Mouse (Mus musculus): Measurements from ENCODE around the gene Rere. TPM values are rescaled to one million over a fixed set of nuclear protein-coding genes. Genes with fewer than 3 reads are reported as not detected.
"Not testable (repeated sequence)": the region's sequence is repeated elsewhere in the genome, so short reads cannot be mapped to it uniquely, and the experiment has no call there.

Rere gene
- polyA plus RNA-seq, 1 experiment, result 58.8 TPM

GRCm38 (mm10) chr4:150549393-150549792 is 267.9 kb downstream of the Rere start:
- WGBS, result 56% methylated on average over 9 of the region's 9 CpGs
- no peak overlapping the region for H3K27ac ChIP-seq (ENCODE audit: insufficient read depth, low read depth, low read length)
- H3K27me3 ChIP-seq (replicated peaks; ENCODE audit: control insufficient read depth, insufficient read depth, low read length), result no peaks in the 10 kb centered on the region
- peaks cover 2% of the 10 kb centered on the region for H3K4me1 ChIP-seq (ENCODE audit: control insufficient read depth, insufficient read depth, low read length)
- H3K36me3 ChIP-seq (ENCODE audit: control insufficient read depth, insufficient read depth, low read length), result no peaks in the 10 kb centered on the region
- DNase-seq, result peak; percentile 71
- TF ChIP-seq CTCF (conservative IDR thresholded peaks at IDR 0.05; ENCODE audit: insufficient read depth, insufficient read length, low read depth, low read length), result no peak
- no peak for TF ChIP-seq POLR2A (IDR thresholded peaks at IDR 0.05; ENCODE audit: low read depth, low read length)
- H3K4me3 ChIP-seq (ENCODE audit: insufficient read depth, low read depth, low read length), result no peak overlapping the region

- TF ChIP-seq POLR2A (IDR thresholded peaks at IDR 0.05; ENCODE audit: low read depth, low read length) (no peak), CTCF (conservative IDR thresholded peaks at IDR 0.05; ENCODE audit: insufficient read depth, insufficient read length, low read depth, low read length) (no peak)
- Histone ChIP-seq H3K27me3 (replicated peaks; ENCODE audit: control insufficient read depth, insufficient read depth, low read length) (no peaks in the 10 kb centered on the region), H3K4me3 (ENCODE audit: insufficient read depth, low read depth, low read length) (no peak overlapping the region), H3K4me1 (ENCODE audit: control insufficient read depth, insufficient read depth, low read length) (peaks cover 2% of the 10 kb centered on the region; the same call in 1 of the 2 replicates), H3K36me3 (ENCODE audit: control insufficient read depth, insufficient read depth, low read length) (no peaks in the 10 kb centered on the region), H3K27ac (ENCODE audit: insufficient read depth, low read depth, low read length) (no peak overlapping the region)
- no peak for DNase-seq
- 83% methylated on average over 12 of the region's 12 CpGs for WGBS
Observed at GRCm38 (mm10) chr4:150549989-150550716, 268.7 kb downstream of the Rere start.

DNA sequence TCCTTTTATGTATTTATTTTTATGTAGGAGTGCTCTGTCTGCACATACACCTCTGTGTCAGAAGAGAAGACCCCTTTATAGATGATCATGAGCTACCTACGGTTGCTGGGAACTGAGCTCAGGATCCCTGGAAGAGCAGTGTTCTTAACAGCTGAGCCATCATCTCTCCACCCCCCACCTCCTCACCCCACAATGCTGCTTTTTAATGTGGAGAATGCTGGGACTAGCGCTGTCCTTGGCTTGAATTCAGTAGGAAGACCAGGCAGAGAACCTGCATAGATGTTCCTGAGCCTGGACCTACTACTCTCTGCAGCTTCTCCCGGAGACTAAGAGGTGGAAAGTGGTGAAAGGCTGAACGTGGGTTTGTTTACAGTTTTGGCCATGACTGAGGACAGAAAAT is 269.9 kb downstream of the Rere start:
- Histone ChIP-seq H3K27ac (ENCODE audit: insufficient read depth, low read depth, low read length) (no peak overlapping the region), H3K27me3 (replicated peaks; ENCODE audit: control insufficient read depth, insufficient read depth, low read length) (no peaks in the 10 kb centered on the region), H3K4me1 (ENCODE audit: control insufficient read depth, insufficient read depth, low read length) (peaks cover 7% of the 10 kb centered on the region), H3K4me3 (ENCODE audit: insufficient read depth, low read depth, low read length) (no peak overlapping the region), H3K36me3 (ENCODE audit: control insufficient read depth, insufficient read depth, low read length) (no peaks in the 10 kb centered on the region)
- WGBS, result 75% methylated on average over 4 of the region's 4 CpGs
- DNase-seq, result no peak
- no peak for TF ChIP-seq POLR2A (IDR thresholded peaks at IDR 0.05; ENCODE audit: low read depth, low read length)
- TF ChIP-seq CTCF (conservative IDR thresholded peaks at IDR 0.05; ENCODE audit: insufficient read depth, insufficient read length, low read depth, low read length), result no peak

DNA sequence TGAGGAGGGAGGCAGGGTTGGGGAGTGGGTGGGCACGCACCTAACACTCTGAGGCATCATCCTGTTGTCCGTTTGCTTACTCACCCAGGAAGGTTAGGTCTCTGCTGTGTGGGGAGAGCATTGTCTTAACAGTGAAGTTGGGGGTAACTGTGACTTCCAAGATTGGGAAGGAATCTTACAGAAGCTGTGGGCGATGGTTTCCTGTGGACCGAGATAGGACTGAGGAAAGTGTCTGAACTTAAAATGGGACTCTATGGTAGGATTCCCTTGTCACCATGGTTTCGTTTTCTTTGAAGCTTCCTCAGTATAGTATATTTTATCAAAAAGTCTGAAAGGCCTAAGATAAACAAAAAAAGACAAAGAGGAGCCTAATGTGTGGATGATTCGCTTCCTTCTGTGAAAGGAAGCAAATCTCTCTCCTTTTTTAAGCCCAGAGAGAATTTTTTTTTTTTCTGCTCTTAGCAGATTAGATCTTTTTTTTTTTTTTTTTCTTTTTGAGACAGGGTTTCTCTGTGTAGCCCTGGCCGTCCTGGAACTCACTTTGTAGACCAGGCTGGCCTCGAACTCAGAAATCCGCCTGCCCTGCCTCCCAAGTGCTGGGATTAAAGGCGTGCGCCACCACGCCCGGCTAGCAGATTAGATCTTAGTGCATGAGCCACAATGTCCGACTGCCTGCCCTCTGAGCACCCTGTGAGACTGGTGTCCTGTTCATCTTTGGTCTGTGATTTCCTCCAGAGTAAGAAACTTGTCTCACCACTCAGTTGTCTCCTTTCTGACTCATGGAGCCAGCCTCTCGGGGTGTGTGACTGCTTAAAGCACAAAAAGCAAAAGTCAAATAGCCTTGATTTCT is 271.5 kb downstream of the Rere start:
- WGBS, result 76% methylated on average over 15 of the region's 15 CpGs
- TF ChIP-seq CTCF (conservative IDR thresholded peaks at IDR 0.05; ENCODE audit: insufficient read depth, insufficient read length, low read depth, low read length), result no peak
- no peak for DNase-seq
- Histone ChIP-seq H3K4me3 (ENCODE audit: insufficient read depth, low read depth, low read length) (no peak overlapping the region), H3K27me3 (replicated peaks; ENCODE audit: control insufficient read depth, insufficient read depth, low read length) (no peaks in the 10 kb centered on the region), H3K36me3 (ENCODE audit: control insufficient read depth, insufficient read depth, low read length) (no peaks in the 10 kb centered on the region), H3K27ac (ENCODE audit: insufficient read depth, low read depth, low read length) (no peak overlapping the region), H3K4me1 (ENCODE audit: control insufficient read depth, insufficient read depth, low read length) (peaks cover 8% of the 10 kb centered on the region)

GRCm38 (mm10) chr4:150555783-150556182 is 274.3 kb downstream of the Rere start:
- Histone ChIP-seq H3K4me1 (ENCODE audit: control insufficient read depth, insufficient read depth, low read length) (peaks cover 8% of the 10 kb centered on the region), H3K27ac (ENCODE audit: insufficient read depth, low read depth, low read length) (peak overlapping the region; percentile 80; the same call in 1 of the 2 replicates), H3K4me3 (ENCODE audit: insufficient read depth, low read depth, low read length) (no peak overlapping the region), H3K36me3 (ENCODE audit: control insufficient read depth, insufficient read depth, low read length) (no peaks in the 10 kb centered on the region), H3K27me3 (replicated peaks; ENCODE audit: control insufficient read depth, insufficient read depth, low read length) (no peaks in the 10 kb centered on the region)
- TF ChIP-seq CTCF (conservative IDR thresholded peaks at IDR 0.05; ENCODE audit: insufficient read depth, insufficient read length, low read depth, low read length) (0 out of 2 replicates have a peak, but pooled peaks have one; percentile 5), POLR2A (IDR thresholded peaks at IDR 0.05; ENCODE audit: low read depth, low read length) (no peak)
- DNase-seq, result no peak

DNA sequence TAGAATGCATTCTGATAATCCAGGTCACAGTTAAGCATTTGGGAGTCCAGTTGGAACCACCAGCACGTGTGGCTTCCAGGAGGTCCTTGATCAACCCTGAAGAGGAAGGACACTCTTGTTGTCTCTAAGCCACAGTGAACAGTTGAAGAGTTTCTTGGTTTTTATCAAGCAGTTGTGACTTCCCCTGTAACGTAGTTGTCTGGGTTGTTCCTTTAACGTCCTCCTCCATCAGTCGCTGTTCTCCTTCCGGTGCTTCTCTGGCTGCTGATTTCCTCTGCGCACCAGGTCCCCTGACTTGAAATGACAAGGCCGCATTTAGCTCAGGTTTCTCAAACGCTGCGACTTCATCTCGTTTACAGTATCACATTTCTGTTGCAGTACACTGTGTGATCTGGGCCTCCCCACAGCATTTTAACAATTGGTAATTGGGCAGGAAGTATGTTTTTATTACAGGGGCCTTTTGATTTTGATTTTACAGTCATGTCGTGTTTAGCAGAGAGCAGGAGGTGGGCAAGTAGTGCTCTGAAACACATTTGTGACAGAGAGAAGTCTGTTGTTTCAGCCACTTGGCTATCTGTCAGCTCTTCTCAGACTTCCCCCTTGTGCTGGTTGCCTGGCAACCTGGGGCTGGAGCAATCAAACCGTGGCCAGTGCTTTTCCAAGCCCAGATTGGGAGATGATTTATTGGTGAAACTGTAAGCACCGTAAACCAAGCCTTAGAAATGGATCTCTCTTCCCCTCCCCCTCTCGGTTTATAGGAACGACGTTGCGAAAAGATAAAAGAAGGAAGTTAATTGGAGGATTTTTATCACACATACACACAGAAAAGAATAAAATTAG is 275.2 kb downstream of the Rere start:
- no peaks in the 10 kb centered on the region for H3K27me3 ChIP-seq (replicated peaks; ENCODE audit: control insufficient read depth, insufficient read depth, low read length)
- H3K4me3 ChIP-seq (ENCODE audit: insufficient read depth, low read depth, low read length), result no peak overlapping the region
- peaks cover 8% of the 10 kb centered on the region for H3K4me1 ChIP-seq (ENCODE audit: control insufficient read depth, insufficient read depth, low read length)
- no peaks in the 10 kb centered on the region for H3K36me3 ChIP-seq (ENCODE audit: control insufficient read depth, insufficient read depth, low read length)
- peak overlapping the region; percentile 80 for H3K27ac ChIP-seq (ENCODE audit: insufficient read depth, low read depth, low read length)
- WGBS, result 14% methylated on average over 17 of the region's 17 CpGs
- TF ChIP-seq CTCF (conservative IDR thresholded peaks at IDR 0.05; ENCODE audit: insufficient read depth, insufficient read length, low read depth, low read length) (no peak), POLR2A (IDR thresholded peaks at IDR 0.05; ENCODE audit: low read depth, low read length) (no peak)
- peak; percentile 88 for DNase-seq

- not testable (repeated sequence) for H3K36me3 ChIP-seq (ENCODE audit: control insufficient read depth, insufficient read depth, low read length)
Observed at GRCm38 (mm10) chr4:150557289-150557688, 275.8 kb downstream of the Rere start.

More at GRCm38 (mm10) chr4:150557289-150557688, 275.8 kb downstream of the Rere start:
- DNase-seq; H3K4me3 ChIP-seq (ENCODE audit: insufficient read depth, low read depth, low read length); H3K27me3 ChIP-seq (replicated peaks; ENCODE audit: control insufficient read depth, insufficient read depth, low read length); H3K4me1 ChIP-seq (ENCODE audit: control insufficient read depth, insufficient read depth, low read length): not testable (repeated sequence)
- 68% methylated on average over 3 of the region's 3 CpGs for WGBS
- H3K27ac ChIP-seq (ENCODE audit: insufficient read depth, low read depth, low read length), result peak overlapping the region; percentile 20; the same call in 1 of the 2 replicates
